Mouse (Mus musculus): ENCODE results near the gene Gnb1l.

The Gnb1l gene

GRCm38 (mm10) chr16:18498558-18498990, at the start of gene Gnb1l, which contains the start of gene Rtl10:
Gnb1l (plus strand) TSS chr16:18498713.
Rtl10 (plus strand) TSS chr16:18498901.
- peak; percentile 95 for DNase-seq

DNA sequence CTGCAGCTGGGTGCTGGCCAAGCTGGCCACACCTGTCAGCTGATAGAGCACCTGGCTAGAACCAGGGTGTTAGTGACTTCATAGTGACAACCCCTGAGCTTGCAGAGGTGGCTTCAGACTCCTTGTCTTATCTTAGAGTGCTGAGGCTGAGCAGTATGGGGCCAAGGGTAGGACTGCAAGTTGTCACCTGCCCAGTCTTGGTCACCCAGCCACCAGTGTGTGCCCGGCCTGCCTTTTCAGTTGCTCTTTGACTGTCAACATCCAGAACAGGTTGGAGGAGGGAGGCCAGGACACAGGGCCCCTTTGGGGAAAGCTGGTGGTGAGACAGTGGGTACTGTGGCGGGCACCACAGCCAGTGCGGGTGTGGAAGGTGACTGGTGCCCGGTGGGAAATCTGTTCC, 49.5 kb upstream of the Gnb1l start:
- no peak for DNase-seq

DNA sequence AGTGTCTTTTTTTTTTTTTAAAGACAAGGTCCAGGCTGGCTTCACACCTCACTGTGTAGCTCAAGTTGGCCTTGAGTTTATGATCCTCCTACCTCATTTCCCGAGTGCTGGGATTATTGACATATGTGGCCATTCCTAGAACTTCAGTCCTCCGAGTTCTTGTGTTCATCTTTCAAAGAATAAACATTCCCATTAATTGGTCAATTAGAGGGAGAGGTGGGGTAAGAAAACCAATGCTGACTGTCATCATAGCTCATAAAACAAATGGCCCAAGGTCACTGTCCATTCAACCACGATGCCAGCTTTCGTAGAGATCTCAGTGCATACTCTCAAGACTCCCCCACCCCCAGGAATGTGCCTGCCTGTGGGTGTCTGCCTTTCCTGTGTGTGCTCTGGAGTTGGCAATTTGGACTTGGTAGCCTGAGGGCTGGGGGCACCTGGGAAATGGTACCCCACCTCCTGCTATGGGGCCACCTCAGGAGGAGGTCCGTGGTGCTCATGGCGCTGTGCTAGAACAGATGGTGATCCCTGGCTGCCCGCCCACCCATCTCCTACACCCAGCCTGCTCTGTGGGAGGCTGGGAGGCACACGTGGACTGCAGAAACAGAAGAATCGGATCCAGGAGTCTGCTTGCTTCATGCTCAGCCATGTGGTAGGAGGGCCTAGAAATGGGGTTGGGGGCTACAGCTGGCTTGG, 46.9 kb upstream of the Gnb1l start:
- peak; percentile 80 for DNase-seq

- DNase-seq, result peak; percentile 50
Measured at GRCm38 (mm10) chr16:18452361-18452862, 46.1 kb upstream of the Gnb1l start.

DNA sequence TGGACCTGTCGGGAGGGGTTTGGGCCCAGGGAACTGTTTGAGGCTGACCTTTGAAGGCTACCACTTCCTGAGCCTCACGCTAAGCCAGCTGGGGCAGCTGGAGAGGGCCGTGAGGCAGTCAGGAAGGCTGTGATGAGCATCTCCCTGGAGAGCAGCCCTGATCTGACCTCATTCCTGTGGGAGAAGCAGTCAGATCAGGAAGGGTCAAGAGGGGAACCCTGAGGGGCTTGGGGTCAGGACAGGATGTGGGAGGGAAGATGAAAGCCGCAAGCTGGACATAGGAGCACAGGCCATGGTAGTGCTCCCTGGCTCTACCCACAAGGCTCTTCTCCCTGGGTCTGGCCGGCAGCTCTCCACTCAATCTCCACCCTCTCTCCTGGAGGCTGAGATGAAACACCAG, 44.7 kb upstream of the Gnb1l start:
- no peak for DNase-seq

- DNase-seq, result no peak
Measured at GRCm38 (mm10) chr16:18455407-18455806, 43.1 kb upstream of the Gnb1l start.

DNA sequence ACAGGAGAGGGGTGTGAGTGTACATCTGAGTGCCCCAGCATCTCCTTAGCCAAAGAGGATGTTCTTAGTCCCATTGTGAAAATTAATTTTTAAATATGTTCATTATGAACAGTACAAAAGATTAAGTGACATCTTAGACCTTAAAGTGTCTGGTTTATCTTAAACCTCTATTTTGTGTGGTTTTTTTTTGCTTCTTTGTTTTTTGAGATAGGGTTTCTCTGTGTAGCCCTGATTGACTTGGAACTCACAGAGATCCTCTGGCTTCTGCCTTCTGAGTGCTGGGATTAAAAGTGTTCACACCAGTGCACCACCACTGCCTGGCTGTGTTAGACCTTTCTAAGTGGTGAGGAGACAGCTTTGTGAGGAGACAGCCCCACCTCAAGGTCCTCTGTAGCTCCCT, 39.9 kb upstream of the Gnb1l start:
- no peak for DNase-seq

GRCm38 (mm10) chr16:18459335-18459954, 39.1 kb upstream of the Gnb1l start:
- no peak for DNase-seq

DNA sequence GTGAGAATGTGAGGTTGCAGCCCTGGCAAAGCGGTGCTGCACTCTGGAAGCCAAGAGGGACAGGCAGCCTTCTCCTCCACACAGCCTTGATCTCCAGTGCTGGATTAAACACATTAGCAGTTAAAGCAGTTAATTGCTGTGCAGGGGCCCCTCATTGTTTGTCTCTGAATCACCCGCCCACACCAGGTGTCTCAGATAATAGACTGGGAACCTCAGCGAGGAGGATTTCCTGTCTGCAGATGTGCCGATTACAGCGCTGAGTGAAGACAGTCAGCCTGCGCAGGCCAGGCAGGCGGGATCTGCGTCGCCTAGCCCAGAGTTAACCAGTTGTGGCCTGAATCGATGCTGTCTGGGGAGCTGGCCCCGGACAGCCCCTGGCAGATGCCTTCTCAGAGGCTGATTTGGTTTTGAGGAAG, 38.5 kb upstream of the Gnb1l start:
- no peak for DNase-seq

GRCm38 (mm10) chr16:18460826-18461225, 37.7 kb upstream of the Gnb1l start:
- no peak for DNase-seq

DNA sequence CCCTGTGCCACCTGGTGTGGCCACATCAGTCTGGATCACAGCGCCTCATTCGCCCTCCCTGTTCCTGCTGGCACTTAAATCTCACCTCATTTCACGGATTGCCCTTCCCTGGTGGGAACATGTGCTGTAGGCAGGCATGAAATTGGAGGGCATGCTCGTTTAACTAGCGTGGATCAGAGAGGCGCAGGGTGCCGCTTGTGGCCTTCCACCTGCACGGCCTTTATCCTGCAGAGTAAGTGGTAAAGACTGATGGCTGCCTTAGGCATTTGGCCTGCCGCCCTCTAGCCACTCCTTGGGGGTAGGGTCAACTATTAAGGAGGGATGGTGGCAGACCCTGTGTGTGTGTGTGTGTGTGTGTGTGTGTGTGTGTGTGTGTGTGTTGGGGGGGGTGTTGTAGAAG, 36.5 kb upstream of the Gnb1l start:
- no peak for DNase-seq

GRCm38 (mm10) chr16:18462598-18462997, 35.9 kb upstream of the Gnb1l start:
- no peak for DNase-seq

- DNase-seq, result no peak
Measured at GRCm38 (mm10) chr16:18464271-18464670, 34.2 kb upstream of the Gnb1l start.

GRCm38 (mm10) chr16:18470829-18471228, 27.7 kb upstream of the Gnb1l start:
- no peak for DNase-seq

- no peak for DNase-seq
Measured at GRCm38 (mm10) chr16:18471381-18471955, 27.0 kb upstream of the Gnb1l start.

DNA sequence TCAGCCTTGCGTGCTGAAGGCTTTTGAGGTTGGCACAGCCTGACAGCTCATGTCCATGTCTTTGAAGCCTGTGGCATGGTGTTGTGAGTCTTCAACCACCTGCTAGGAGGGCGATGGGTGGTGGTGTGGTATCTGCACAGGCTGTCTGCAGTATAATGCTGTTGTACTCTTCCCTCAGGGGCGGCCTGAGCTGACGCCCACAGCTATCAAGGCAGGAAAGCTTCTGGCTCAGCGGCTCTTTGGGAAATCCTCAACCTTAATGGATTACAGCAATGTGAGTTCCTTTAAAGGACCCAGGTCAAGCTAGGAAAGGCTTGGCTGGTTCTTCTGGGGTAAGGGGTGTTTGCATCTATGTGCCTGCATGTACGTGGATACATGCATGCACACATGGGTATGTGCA, 26.5 kb upstream of the Gnb1l start:
- DNase-seq, result no peak

- DNase-seq, result no peak
Measured at GRCm38 (mm10) chr16:18472416-18472815, 26.1 kb upstream of the Gnb1l start.

DNA sequence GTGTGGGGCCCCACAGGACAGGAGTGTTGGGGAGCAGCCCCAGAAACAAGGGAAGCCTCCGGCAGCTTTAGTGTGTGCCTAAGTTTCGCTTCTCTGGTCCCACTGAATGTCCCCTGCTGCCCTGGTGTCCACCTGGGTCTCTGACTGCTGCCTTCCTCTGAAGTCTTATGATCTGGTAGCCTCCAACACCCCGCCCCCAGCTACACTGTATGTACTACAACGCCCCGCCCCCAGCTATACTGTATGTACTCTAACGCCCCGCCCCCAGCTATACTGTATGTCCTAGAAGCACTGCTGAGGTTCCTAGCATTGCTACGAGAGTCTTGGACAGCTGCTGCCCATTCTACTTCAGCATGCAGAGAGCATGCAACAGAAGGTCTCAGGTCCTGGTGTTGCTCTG, 25.5 kb upstream of the Gnb1l start:
- no peak for DNase-seq

- no peak for DNase-seq
Measured at GRCm38 (mm10) chr16:18474021-18474420, 24.5 kb upstream of the Gnb1l start.

GRCm38 (mm10) chr16:18477996-18478395, 20.5 kb upstream of the Gnb1l start:
- DNase-seq, result no peak

DNA sequence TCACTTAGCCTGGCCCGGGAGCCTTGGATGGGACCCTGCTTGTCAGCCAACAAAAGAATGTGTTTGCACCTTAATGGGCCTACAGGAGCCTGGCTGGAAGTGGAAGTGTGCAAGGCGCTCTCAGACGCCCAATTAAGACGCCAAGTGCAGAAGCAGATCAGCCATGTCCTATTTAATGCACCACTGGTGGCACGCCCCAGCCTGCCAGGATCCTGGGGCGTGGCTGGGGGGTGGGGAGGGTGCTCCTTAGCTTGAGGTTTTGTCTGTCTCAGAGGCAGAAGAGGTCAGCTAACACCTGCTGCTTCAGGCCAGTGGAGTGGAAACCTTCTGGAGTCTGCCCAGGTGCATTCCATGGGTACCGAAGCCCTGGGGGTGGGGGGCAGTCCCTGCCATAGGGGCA, 18.8 kb upstream of the Gnb1l start:
- no peak for DNase-seq

GRCm38 (mm10) chr16:18480933-18481485, 17.5 kb upstream of the Gnb1l start:
- DNase-seq, result no peak

- DNase-seq, result no peak
Measured at GRCm38 (mm10) chr16:18482431-18482830, 16.1 kb upstream of the Gnb1l start.

- no peak for DNase-seq
Measured at GRCm38 (mm10) chr16:18483839-18484238, 14.7 kb upstream of the Gnb1l start.

All from cerebellum, adult 11-12 months (tissue).